Mouse (Mus musculus) left cerebral cortex, postnatal 14 days (tissue): ENCODE results near the gene Cdk5r2. TPM values are rescaled to one million over a fixed set of nuclear protein-coding genes. Genes with fewer than 3 reads are reported as not detected.

Source experiments
- microRNA-seq, 2 experiments: library from miRNA; unstranded; fragments of <30 nt; microRNA quantifications; one replicate each; pipeline ENCODE4 v1.2.0; 2022
- total RNA-seq, 2 experiments: library from RNA; stranded (reverse); gene quantifications; 2 replicates each; pipeline ENCODE4 v1.2.3; 2021

Cdk5r2 gene
- total RNA-seq, 2 experiments from 2014 or later = 566 to 585 TPM

Small RNAs within 50 kb of the gene (microRNA-seq; reads per million reads assigned to microRNA genes)
- 46.7 to 131 reads per million in 2 experiments for gene Mir375

Other genes starting within 250 kb of the Cdk5r2 start
- 10 to 100 TPM; 21.2 to 24.9 TPM for gene Ttll4, start 193.2 kb upstream of the Cdk5r2 start, total RNA-seq
- 1 to 10 TPM; 1.5 to 2.8 TPM for gene Cyp27a1, start 141.4 kb upstream of the Cdk5r2 start, total RNA-seq
- not detected for gene Prkag3, start 105.7 kb upstream of the Cdk5r2 start, total RNA-seq
- 1 to 10 TPM; 2.0 to 2.8 TPM for gene Wnt6, start 83.0 kb upstream of the Cdk5r2 start, total RNA-seq
- gene Wnt10a, start 63.4 kb upstream of the Cdk5r2 start, total RNA-seq = 1 to 10 TPM; 2.7 to 3.4 TPM
- gene Fev, start 30.5 kb downstream of the Cdk5r2 start, total RNA-seq = not detected
- gene Cryba2, start 38.2 kb downstream of the Cdk5r2 start, total RNA-seq = under 1 TPM in 1 of 2 experiments, not detected in 1; 0.51 TPM
- 1 to 10 TPM; 1.9 TPM for gene Cfap65, start 80.7 kb downstream of the Cdk5r2 start, total RNA-seq
- under 1 TPM; 0.30 to 0.33 TPM for gene Ihh, start 96.7 kb downstream of the Cdk5r2 start, total RNA-seq